Mouse (Mus musculus): ENCODE data around the gene Gm45062. TPM values are rescaled to one million over a fixed set of nuclear protein-coding genes. Genes with fewer than 3 reads are reported as not detected.

The Gm45062 gene
- total and polyA plus RNA-seq, 3 experiments = 2.7 to 4.1 (median 3.2) TPM

GRCm38 (mm10) chr6:8276431-8276830 is 17.2 kb downstream of the Gm45062 start:
- no peaks in the 10 kb centered on the region for H3K27me3 ChIP-seq (replicated peaks)
- H3K4me3 ChIP-seq (replicated peaks in 1 of 3; ENCODE audit: low read depth in 2 of 3, low read length in 2 of 3, poor library complexity in 1 of 3) = no peak overlapping the region
- H3K9ac ChIP-seq (ENCODE audit: insufficient read depth, low read depth) = no peak overlapping the region
- peaks cover 7 to 18% of the 10 kb centered on the region in 2 experiments for H3K36me3 ChIP-seq (replicated peaks in 1 of 2; ENCODE audit: control insufficient read depth in 1 of 2, insufficient read depth in 1 of 2, low read length in 1 of 2)
- no peaks in the 10 kb centered on the region for H3K79me2 ChIP-seq (replicated peaks; ENCODE audit: control insufficient read depth, extremely low read depth, insufficient read depth, poor library complexity, severe bottlenecking)
- no peak overlapping the region for H3K4me2 ChIP-seq (ENCODE audit: insufficient read depth, low read depth, poor library complexity, severe bottlenecking)
- no peak for DNase-seq (ENCODE audit: extremely low read depth)
- peaks cover 4% of the 10 kb centered on the region for H3K9me3 ChIP-seq (replicated peaks; ENCODE audit: low read length)
- TF ChIP-seq POLR2A (IDR thresholded peaks at IDR 0.05; ENCODE audit: low read depth, low read length) = no peak
- TF ChIP-seq ZKSCAN1 (IDR thresholded peaks at IDR 0.05; ENCODE audit: borderline replicate concordance, low read depth, low read length) = no peak
- no peak for TF ChIP-seq ZNF384 (IDR thresholded peaks at IDR 0.05; ENCODE audit: low read depth, low read length)
- TF ChIP-seq MAZ (IDR thresholded peaks at IDR 0.05; ENCODE audit: low read depth, low read length) = no peak
- no peak overlapping the region for H3K27ac ChIP-seq (ENCODE audit: insufficient read depth, low read depth)
- H3K4me1 ChIP-seq (ENCODE audit: control insufficient read depth in 1 of 2, insufficient read depth in 2 of 2) = peaks cover 0 to 22% of the 10 kb centered on the region in 2 experiments; a peak in 2 of 4 replicates
- dilution Hi-C loops (cut with MboI; ENCODE audit: extremely low pct_ligation_motif_present, extremely low pct_unique_long_range_greater_than_20kb, low sequenced_read_pairs) = no loop called here
- in situ Hi-C loops (cut with MboI; ENCODE audit: low pct_ligation_motif_present, low pct_unique_long_range_greater_than_20kb, low sequenced_read_pairs) = loop anchor here (25.0 kb wide), 1 partner anchor 411 kb away; no protein-coding TSS in a partner anchor

GRCm38 (mm10) chr6:8278426-8279002 is 19.3 kb downstream of the Gm45062 start:
- H3K4me2 ChIP-seq (ENCODE audit: insufficient read depth, low read depth, poor library complexity, severe bottlenecking) = no peak overlapping the region
- H3K27me3 ChIP-seq (replicated peaks) = no peaks in the 10 kb centered on the region
- H3K9me3 ChIP-seq (replicated peaks; ENCODE audit: low read length) = peaks cover 4% of the 10 kb centered on the region
- dilution Hi-C loops (cut with MboI; ENCODE audit: extremely low pct_ligation_motif_present, extremely low pct_unique_long_range_greater_than_20kb, low sequenced_read_pairs) = no loop called here
- no peak overlapping the region for H3K27ac ChIP-seq (ENCODE audit: insufficient read depth, low read depth)
- H3K9ac ChIP-seq (ENCODE audit: insufficient read depth, low read depth) = no peak overlapping the region
- peaks cover 0 to 22% of the 10 kb centered on the region in 2 experiments; a peak in 2 of 4 replicates for H3K4me1 ChIP-seq (ENCODE audit: control insufficient read depth in 1 of 2, insufficient read depth in 2 of 2)
- H3K79me2 ChIP-seq (replicated peaks; ENCODE audit: control insufficient read depth, extremely low read depth, insufficient read depth, poor library complexity, severe bottlenecking) = no peaks in the 10 kb centered on the region
- DNase-seq (ENCODE audit: extremely low read depth) = peak; percentile 31
- H3K36me3 ChIP-seq (replicated peaks in 1 of 2; ENCODE audit: control insufficient read depth in 1 of 2, insufficient read depth in 1 of 2, low read length in 1 of 2) = peaks cover 7 to 15% of the 10 kb centered on the region in 2 experiments
- no peak overlapping the region for H3K4me3 ChIP-seq (replicated peaks in 1 of 3; ENCODE audit: low read depth in 2 of 3, low read length in 2 of 3, poor library complexity in 1 of 3)
- in situ Hi-C loops (cut with MboI; ENCODE audit: low pct_ligation_motif_present, low pct_unique_long_range_greater_than_20kb, low sequenced_read_pairs) = loop anchor here (25.0 kb wide), 1 partner anchor 409 kb away; no protein-coding TSS in a partner anchor
- TF ChIP-seq MAFK (IDR thresholded peaks at IDR 0.05; ENCODE audit: insufficient replicate concordance, low read length) (peak; percentile 67; the same call in 1 of the 2 replicates), CTCF (conservative IDR thresholded peaks at IDR 0.05 in 1 of 2, IDR thresholded peaks at IDR 0.05 in 1 of 2; ENCODE audit: low read depth in 2 of 2, low read length in 2 of 2) (peak; percentile 29 to 55; a peak in 3 of 4 replicates), SMC3 (IDR thresholded peaks at IDR 0.05; ENCODE audit: low read depth, low read length) (peak; percentile 33; the same call in 1 of the 2 replicates), MAZ (IDR thresholded peaks at IDR 0.05; ENCODE audit: low read depth, low read length) (no peak)

DNA sequence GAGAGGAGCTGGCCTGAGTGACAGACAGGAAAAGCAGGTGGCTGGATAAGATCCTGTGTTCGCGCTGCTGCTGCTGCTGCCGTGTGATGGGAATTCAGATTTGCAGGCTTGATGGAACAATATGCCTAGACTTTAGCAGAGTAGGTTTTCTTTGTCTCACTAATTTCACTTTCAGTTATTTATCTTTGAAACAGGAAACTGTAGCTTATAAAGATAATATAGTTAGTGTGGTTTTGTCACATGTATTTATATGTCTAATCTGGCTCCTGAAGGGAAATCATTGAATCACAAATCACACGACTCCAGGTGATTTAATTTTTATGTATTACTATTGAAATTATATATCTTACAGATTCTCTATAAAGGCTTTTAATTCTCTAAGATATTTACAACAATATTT is 24.0 kb downstream of the Gm45062 start:
- Histone ChIP-seq H3K27ac (ENCODE audit: insufficient read depth, low read depth) (no peak overlapping the region), H3K4me2 (ENCODE audit: insufficient read depth, low read depth, poor library complexity, severe bottlenecking) (no peak overlapping the region), H3K27me3 (replicated peaks) (no peaks in the 10 kb centered on the region), H3K4me3 (replicated peaks in 1 of 3; ENCODE audit: low read depth in 2 of 3, low read length in 2 of 3, poor library complexity in 1 of 3) (no peak overlapping the region), H3K9ac (ENCODE audit: insufficient read depth, low read depth) (no peak overlapping the region), H3K36me3 (replicated peaks in 1 of 2; ENCODE audit: control insufficient read depth in 1 of 2, insufficient read depth in 1 of 2, low read length in 1 of 2) (peaks cover 7 to 26% of the 10 kb centered on the region in 2 experiments), H3K4me1 (ENCODE audit: control insufficient read depth in 1 of 2, insufficient read depth in 2 of 2) (peaks cover 2 to 26% of the 10 kb centered on the region in 2 experiments; a peak in 3 of 4 replicates), H3K79me2 (replicated peaks; ENCODE audit: control insufficient read depth, extremely low read depth, insufficient read depth, poor library complexity, severe bottlenecking) (peaks cover 3% of the 10 kb centered on the region), H3K9me3 (replicated peaks; ENCODE audit: low read length) (peaks cover 4% of the 10 kb centered on the region)
- in situ Hi-C loops (cut with MboI; ENCODE audit: low pct_ligation_motif_present, low pct_unique_long_range_greater_than_20kb, low sequenced_read_pairs) (loop anchor here (25.0 kb wide), 1 partner anchor 404 kb away; no protein-coding TSS in a partner anchor), dilution Hi-C loops (cut with MboI; ENCODE audit: extremely low pct_ligation_motif_present, extremely low pct_unique_long_range_greater_than_20kb, low sequenced_read_pairs) (no loop called here)
- DNase-seq (ENCODE audit: extremely low read depth) = no peak
- TF ChIP-seq MYC (IDR thresholded peaks at IDR 0.05; ENCODE audit: low read depth, low read length) (no peak), GABPA (IDR thresholded peaks at IDR 0.05; ENCODE audit: insufficient replicate concordance, low read depth, low read length) (no peak)
